Mouse (Mus musculus): ENCODE data around the gene Olfr1434.
"Not testable (repeated sequence)": the region's sequence is repeated elsewhere in the genome, so short reads cannot be mapped to it uniquely, and the experiment has no call there.

The Olfr1434 gene

GRCm38 (mm10) chr19:12279554-12279953 lies at the start of gene Olfr1434:
TSS of gene Olfr1434 (plus strand) at chr19:12279854.
- no peak for DNase-seq

DNA sequence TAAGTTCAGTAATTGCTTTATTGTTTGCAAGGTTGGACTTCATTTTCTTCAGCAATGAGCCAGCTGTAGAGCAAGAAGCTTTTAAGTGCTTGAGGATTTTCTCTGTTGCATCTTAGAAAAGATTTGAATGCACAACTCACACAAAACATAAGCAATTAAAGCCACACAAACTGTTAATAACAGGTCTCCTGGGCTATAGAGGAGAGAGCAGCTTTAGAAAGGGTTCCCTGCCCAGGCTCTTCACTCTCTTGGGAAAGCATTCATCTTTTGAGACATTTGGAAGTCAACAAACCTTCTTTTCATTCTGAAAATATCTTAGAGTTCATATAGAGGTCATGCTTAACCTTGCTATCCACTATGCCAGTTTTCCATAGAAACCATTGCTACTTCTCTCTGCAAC lies 47.2 kb upstream of the Olfr1434 start, which contains the start of gene Olfr1432:
Olfr1432 (minus strand) TSS at position 101 of the 400 bp plus-strand sequence.
- not testable (repeated sequence) for DNase-seq

DNA sequence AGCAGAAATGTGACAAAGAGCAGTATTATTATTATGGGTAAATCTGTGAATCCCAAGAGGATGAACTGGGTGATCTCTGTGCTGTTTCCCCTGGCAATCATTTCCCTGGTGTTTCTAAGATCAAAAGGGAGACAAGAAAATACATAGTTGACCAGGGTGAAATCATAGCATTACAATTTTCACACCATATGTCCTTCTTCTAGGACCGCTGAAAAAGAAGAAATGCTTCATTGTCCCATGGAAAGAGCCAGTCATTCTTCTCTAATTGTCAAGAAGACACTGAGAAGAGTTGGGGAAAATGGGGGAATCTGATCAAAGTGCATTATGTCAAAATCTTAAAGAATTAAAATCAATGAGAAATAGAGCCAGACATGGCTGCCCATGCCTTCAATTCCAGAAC lies 38.1 kb upstream of the Olfr1434 start, which contains the start of gene Olfr262:
Olfr262 (minus strand) TSS at position 101 of the 400 bp plus-strand sequence.
- no peak for DNase-seq

GRCm38 (mm10) chr19:12260732-12261131 lies 18.9 kb upstream of the Olfr1434 start, which contains the start of gene Olfr235:
TSS of gene Olfr235 (plus strand) at chr19:12261032.
- no peak for DNase-seq

- DNase-seq = no peak
These were observed 13.3 kb downstream of the Olfr1434 start for GRCm38 (mm10) chr19:12292979-12293378.

DNA sequence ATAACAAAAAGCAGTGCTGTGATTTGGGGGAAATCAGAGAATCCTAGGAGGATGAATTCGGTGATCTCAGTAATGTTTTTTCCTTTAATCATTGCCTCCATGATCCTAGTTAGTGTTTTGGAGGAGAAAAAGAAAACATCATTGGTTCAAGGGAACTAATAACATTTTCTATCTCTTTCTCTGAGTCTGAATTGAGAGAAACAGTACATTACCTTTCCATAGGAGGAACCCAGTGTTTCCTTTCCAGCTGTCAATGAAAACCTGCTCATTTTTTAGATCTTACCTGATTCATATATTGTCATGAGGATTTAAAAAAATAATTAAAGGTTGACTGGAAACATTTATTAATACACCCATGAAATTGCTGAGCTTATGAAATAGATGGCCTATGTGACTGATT lies 19.4 kb downstream of the Olfr1434 start, which contains the start of gene Olfr1436:
Olfr1436 (minus strand) TSS at position 101 of the 400 bp plus-strand sequence.
- not testable (repeated sequence) for DNase-seq

GRCm38 (mm10) chr19:12325001-12325400 lies 45.3 kb downstream of the Olfr1434 start, which contains the start of gene Olfr1437:
TSS of gene Olfr1437 (minus strand) at chr19:12325101.
- DNase-seq = no peak
